Mouse (Mus musculus) neural tube, embryonic 11.5 days (tissue): ENCODE results near the gene Ap1s3. TPM values are rescaled to one million over a fixed set of nuclear protein-coding genes. Genes with fewer than 3 reads are reported as not detected.

Source experiments
- ATAC-seq: fragments of 200-750 bp; cut with Nextera tagmentation; 2 replicates; pipeline ENCODE4 v1.8.0; 2017; ENCODE audit warnings: moderate number of reproducible peaks, mild to moderate bottlenecking, moderate TSS enrichment, moderate library complexity; ENCODE audit not compliant: insufficient read depth, low FRiP score, low TSS enrichment
- DNase-seq: peaks from one replicate; pipeline ENCODE4 v3.0.0-alpha.2; 2015; ENCODE audit warnings: low spot score
- H3K27ac ChIP-seq: fragments of 300-500 bp; sonication (generic); 2 replicates; pipeline ENCODE4 v1.5.1; 2014; ENCODE audit warnings: low read depth, mild to moderate bottlenecking, low read length
- H3K27me3 ChIP-seq: fragments of 300-500 bp; sonication (generic); 2 replicates; pipeline ENCODE4 v1.6.1; 2014; ENCODE audit warnings: mild to moderate bottlenecking, low read length, mixed read lengths; ENCODE audit not compliant: control insufficient read depth, insufficient read depth
- H3K36me3 ChIP-seq: fragments of 300-500 bp; sonication (generic); 2 replicates; pipeline ENCODE4 v1.6.1; 2014; ENCODE audit warnings: mild to moderate bottlenecking, low read length, moderate library complexity, mixed read lengths; ENCODE audit not compliant: control insufficient read depth, insufficient read depth
- H3K4me1 ChIP-seq: fragments of 300-500 bp; sonication (generic); 2 replicates; pipeline ENCODE4 v1.6.1; 2014; ENCODE audit warnings: low read length, mixed read lengths; ENCODE audit not compliant: control insufficient read depth, insufficient read depth
- H3K4me2 ChIP-seq: fragments of 300-500 bp; sonication (generic); 2 replicates; pipeline ENCODE4 v1.6.1; 2014; ENCODE audit warnings: low read depth, mild to moderate bottlenecking, moderate library complexity
- H3K4me3 ChIP-seq: fragments of 300-500 bp; sonication (generic); 2 replicates; pipeline ENCODE4 v1.5.1; 2014; ENCODE audit warnings: low read depth, low read length
- H3K9ac ChIP-seq: fragments of 300-500 bp; sonication (generic); 2 replicates; pipeline ENCODE4 v1.6.1; 2014; ENCODE audit warnings: mild to moderate bottlenecking, low read length
- H3K9me3 ChIP-seq: fragments of 300-500 bp; sonication (generic); 2 replicates; pipeline ENCODE4 v1.6.1; 2016; ENCODE audit warnings: low read length; ENCODE audit not compliant: control insufficient read depth
- WGBS: fragments of 180-500 bp; shearing (Covaris S2); extraction: QIAGEN DNeasy Blood & Tissue Kit; methylation state at CpG from one replicate; pipeline ENCODE4 v1.1.7; 2014; 5-methylcytosine and 5-hydroxymethylcytosine counted together
- polyA plus RNA-seq: library from polyadenylated mRNA; unstranded; fragments of >200 nt; fragmentation: Nextera tagmentation; extraction: Ambion mirVana; gene quantifications from 2 replicates; pipeline ENCODE4 v1.2.1, GENCODE M21; 2014

Gene Ap1s3
- 0.16 TPM in 1 of 2 replicates, not detected in the other for polyA plus RNA-seq

DNA sequence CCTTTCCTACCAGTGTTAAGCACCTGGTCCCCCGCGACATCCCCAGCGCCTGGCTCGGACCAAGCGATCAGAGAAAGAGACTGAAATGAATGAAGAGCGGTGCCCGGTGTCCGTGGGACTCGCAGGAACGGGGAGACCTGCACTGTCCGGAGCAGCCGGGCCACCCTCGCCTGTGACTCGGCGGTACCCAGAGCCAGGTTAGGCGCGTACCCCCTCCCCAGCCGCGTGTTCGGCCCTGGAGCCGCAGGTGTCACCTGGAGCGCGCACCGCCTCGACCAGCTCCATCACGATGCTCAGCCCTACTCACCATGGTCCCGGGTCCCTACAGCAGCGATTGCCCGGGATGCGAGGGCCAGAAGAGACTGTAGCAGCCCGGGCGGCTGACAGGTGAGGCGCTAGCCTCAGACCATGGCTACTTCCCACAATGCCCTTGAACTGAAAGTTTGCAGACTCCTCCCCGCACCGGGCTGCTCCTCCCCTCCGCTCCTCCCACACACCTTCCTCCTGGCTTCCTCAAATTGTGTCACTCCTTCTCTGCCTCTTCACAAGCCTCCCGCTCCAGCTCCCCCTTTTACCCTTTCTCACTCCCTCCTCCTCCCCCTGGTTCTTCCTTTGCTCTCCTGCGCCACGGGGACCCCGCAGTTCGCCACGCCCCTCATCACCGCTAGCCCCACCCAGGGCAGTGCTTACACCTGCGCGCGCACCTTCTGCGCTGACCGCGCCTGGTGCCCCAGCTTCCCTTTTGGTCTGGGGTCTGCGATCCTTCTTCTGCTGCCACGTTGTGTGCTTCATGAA is at the start of gene Ap1s3:
Gene Ap1s3 (minus strand): TSS at position 430 of the 795 bp plus-strand sequence.
- Histone ChIP-seq H3K27ac (no peak within 1 kb of the TSS), H3K9ac (0 out of 2 replicates have a peak within 1 kb of the TSS, but pooled peaks have one; percentile 23), H3K36me3 (no peaks in the 10 kb centered on the region), H3K4me2 (peak within 1 kb of the TSS; percentile 97), H3K27me3 (peaks cover 15% of the 10 kb centered on the region), H3K9me3 (no peaks in the 10 kb centered on the region), H3K4me3 (peak within 1 kb of the TSS; percentile 57), H3K4me1 (0 out of 2 replicates have a peak, but pooled peaks cover 6% of the 10 kb centered on the region)
- 0% methylated on average over 50 of the region's 51 CpGs for WGBS
- DNase-seq (peak; percentile 63), ATAC-seq (peak; percentile 70)

DNA sequence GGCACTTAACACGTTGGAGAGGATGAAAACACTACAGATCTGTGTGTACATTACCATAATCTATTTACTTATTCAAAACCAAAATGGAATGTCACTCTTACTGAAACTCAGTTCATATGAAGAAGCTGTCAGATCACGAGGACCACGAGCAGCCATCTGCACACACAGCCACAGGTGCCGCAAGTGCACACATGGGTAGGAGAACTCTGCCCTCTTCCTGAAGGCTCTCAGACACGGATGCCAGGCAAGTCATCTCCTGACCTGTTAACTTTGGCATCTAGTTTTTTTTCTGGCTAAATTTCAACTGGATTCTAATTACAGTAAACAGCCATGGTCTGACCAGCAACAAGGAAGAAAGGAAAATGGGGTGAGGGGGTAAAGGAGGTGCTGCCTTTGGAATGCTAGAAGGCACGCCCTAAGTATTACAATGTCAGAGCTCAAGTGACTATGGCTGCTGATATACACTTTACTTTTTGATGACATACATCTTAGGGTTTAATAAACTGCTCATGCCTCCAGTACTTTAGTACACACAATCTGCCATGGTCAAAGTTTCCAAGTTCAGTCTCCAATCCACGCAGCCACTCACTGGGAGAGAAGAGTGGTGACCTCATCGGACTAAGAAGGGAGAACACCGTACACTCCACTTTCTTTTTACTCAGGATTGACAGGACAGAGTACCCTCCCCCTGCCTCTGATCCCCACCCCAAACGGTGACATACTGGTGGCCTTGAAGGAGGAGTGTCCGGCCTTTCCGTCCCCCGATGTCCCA is 42.6 kb upstream of the Ap1s3 start:
- 91% methylated on average over 13 of the region's 13 CpGs for WGBS
- H3K9ac ChIP-seq, result no peak overlapping the region
- no peak overlapping the region for H3K27ac ChIP-seq
- no peaks in the 10 kb centered on the region for H3K9me3 ChIP-seq
- no peaks in the 10 kb centered on the region for H3K36me3 ChIP-seq
- DNase-seq, result peak; percentile 2
- no peaks in the 10 kb centered on the region for H3K27me3 ChIP-seq
- H3K4me3 ChIP-seq, result no peak overlapping the region
- no peak overlapping the region for H3K4me2 ChIP-seq
- ATAC-seq, result no peak
- H3K4me1 ChIP-seq, result no peaks in the 10 kb centered on the region

DNA sequence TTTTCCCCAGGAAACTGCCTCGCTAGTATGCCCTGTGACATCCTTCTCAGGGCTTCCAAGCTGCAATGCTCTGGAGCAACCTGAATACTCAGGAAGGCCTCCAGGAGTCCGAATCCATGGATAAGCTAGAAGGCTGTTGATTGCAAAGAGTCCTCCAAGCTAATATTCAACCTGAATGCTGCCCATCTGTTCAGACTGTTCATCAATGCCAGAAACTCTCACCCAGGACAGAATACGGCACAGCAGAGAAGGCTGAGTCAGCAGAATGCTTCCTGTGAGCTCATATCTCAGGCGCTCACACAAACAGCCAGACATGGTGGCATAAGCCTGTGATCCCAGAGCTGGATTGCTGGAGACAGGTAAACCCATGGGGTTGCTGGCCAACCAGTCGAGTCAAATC is 41.3 kb upstream of the Ap1s3 start:
- Histone ChIP-seq H3K27ac (no peak overlapping the region), H3K9ac (no peak overlapping the region), H3K4me2 (no peak overlapping the region), H3K9me3 (no peaks in the 10 kb centered on the region), H3K4me1 (no peaks in the 10 kb centered on the region), H3K27me3 (no peaks in the 10 kb centered on the region), H3K36me3 (no peaks in the 10 kb centered on the region), H3K4me3 (no peak overlapping the region)
- 87% methylated on average over 5 of the region's 5 CpGs for WGBS
- DNase-seq (no peak), ATAC-seq (no peak)

- ATAC-seq, result no peak
- Histone ChIP-seq H3K36me3 (no peaks in the 10 kb centered on the region), H3K4me3 (no peak overlapping the region), H3K27ac (no peak overlapping the region), H3K4me1 (no peaks in the 10 kb centered on the region), H3K9me3 (no peaks in the 10 kb centered on the region), H3K27me3 (no peaks in the 10 kb centered on the region), H3K9ac (no peak overlapping the region), H3K4me2 (no peak overlapping the region)
- DNase-seq, result no peak
- 87% methylated on average over 18 of the region's 18 CpGs for WGBS
Measured at GRCm38 (mm10) chr1:79711147-79712126, 39.7 kb upstream of the Ap1s3 start.

- no peak overlapping the region for H3K4me2 ChIP-seq
- no peak for ATAC-seq
- H3K36me3 ChIP-seq, result no peaks in the 10 kb centered on the region
- H3K27me3 ChIP-seq, result no peaks in the 10 kb centered on the region
- no peak overlapping the region for H3K4me3 ChIP-seq
- no peak for DNase-seq
- WGBS, result 80% methylated on average over 4 of the region's 4 CpGs
- H3K4me1 ChIP-seq, result no peaks in the 10 kb centered on the region
- H3K9ac ChIP-seq, result no peak overlapping the region
- H3K9me3 ChIP-seq, result no peaks in the 10 kb centered on the region
- no peak overlapping the region for H3K27ac ChIP-seq
Measured at GRCm38 (mm10) chr1:79710678-79711077, 38.9 kb upstream of the Ap1s3 start.

- WGBS, result 89% methylated on average over 8 of the region's 8 CpGs
- DNase-seq, result no peak
- no peaks in the 10 kb centered on the region for H3K9me3 ChIP-seq
Measured at GRCm38 (mm10) chr1:79710216-79710615, 38.4 kb upstream of the Ap1s3 start.

GRCm38 (mm10) chr1:79707383-79707782 is 35.6 kb upstream of the Ap1s3 start:
- Histone ChIP-seq H3K4me3 (no peak overlapping the region), H3K27ac (no peak overlapping the region), H3K9ac (no peak overlapping the region), H3K9me3 (no peaks in the 10 kb centered on the region), H3K27me3 (no peaks in the 10 kb centered on the region), H3K4me2 (no peak overlapping the region), H3K36me3 (no peaks in the 10 kb centered on the region), H3K4me1 (no peaks in the 10 kb centered on the region)
- DNase-seq, result no peak
- WGBS, result 90% methylated on average over 9 of the region's 9 CpGs
- ATAC-seq, result no peak

More at GRCm38 (mm10) chr1:79710216-79710615, 38.4 kb upstream of the Ap1s3 start:
- no peak overlapping the region for H3K9ac ChIP-seq
- H3K4me1 ChIP-seq, result no peaks in the 10 kb centered on the region
- no peak overlapping the region for H3K27ac ChIP-seq
- H3K27me3 ChIP-seq, result no peaks in the 10 kb centered on the region
- no peak for ATAC-seq
- no peak overlapping the region for H3K4me3 ChIP-seq
- H3K4me2 ChIP-seq, result no peak overlapping the region
- no peaks in the 10 kb centered on the region for H3K36me3 ChIP-seq

DNA sequence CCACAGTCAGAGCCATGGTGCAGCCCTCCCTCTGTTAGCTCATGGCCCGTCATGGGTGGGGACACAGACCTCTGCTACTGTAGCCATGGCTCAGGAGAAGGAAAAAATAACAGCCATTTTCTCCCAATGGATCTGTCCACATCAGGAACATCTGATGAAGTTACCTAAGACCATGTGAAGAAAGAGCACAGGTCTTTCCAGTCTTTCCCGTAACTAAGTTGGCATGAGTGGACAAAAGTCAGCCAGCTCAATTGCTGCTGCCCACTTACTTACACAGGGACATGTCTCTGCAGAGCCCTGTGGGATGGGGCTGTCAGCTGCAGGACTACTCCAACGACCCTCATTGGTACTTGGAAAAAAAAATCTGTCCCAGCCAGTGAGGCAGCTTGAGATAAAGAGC is 34.9 kb upstream of the Ap1s3 start:
- Histone ChIP-seq H3K9ac (no peak overlapping the region), H3K27me3 (no peaks in the 10 kb centered on the region), H3K4me2 (no peak overlapping the region), H3K36me3 (no peaks in the 10 kb centered on the region), H3K4me1 (no peaks in the 10 kb centered on the region), H3K9me3 (no peaks in the 10 kb centered on the region), H3K4me3 (no peak overlapping the region), H3K27ac (no peak overlapping the region)
- DNase-seq (no peak), ATAC-seq (no peak)
- WGBS, result 82% methylated on average over 3 of the region's 3 CpGs
